Mouse (Mus musculus) hindbrain, postnatal 0 days (tissue): Measurements from ENCODE around the gene Gm8978. TPM values are rescaled to one million over a fixed set of nuclear protein-coding genes. Genes with fewer than 3 reads are reported as not detected.
"Not testable (repeated sequence)": the region's sequence is repeated elsewhere in the genome, so short reads cannot be mapped to it uniquely, and the experiment has no call there.

Source experiments
- ATAC-seq: fragments of 200-750 bp; cut with Nextera tagmentation; 2 replicates; pipeline ENCODE4 v1.8.0; 2017; ENCODE audit warnings: mild to moderate bottlenecking, moderate TSS enrichment, moderate library complexity
- DNase-seq: peaks from one replicate; pipeline ENCODE4 v3.0.0-alpha.2; 2015; ENCODE audit warnings: low spot score
- H3K27ac ChIP-seq: fragments of 300-500 bp; sonication (generic); 2 replicates; pipeline ENCODE4 v1.5.1; 2014; ENCODE audit warnings: mild to moderate bottlenecking
- H3K27me3 ChIP-seq: fragments of 300-500 bp; sonication (generic); 2 replicates; pipeline ENCODE4 v1.6.1; 2014; ENCODE audit warnings: low read length, mixed read lengths; ENCODE audit not compliant: insufficient read depth
- H3K36me3 ChIP-seq: fragments of 300-500 bp; sonication (generic); 2 replicates; pipeline ENCODE4 v1.6.1; 2014; ENCODE audit warnings: low read length, mixed read lengths; ENCODE audit not compliant: insufficient read depth
- H3K4me1 ChIP-seq: fragments of 300-500 bp; sonication (generic); 2 replicates; pipeline ENCODE4 v1.6.1; 2014; ENCODE audit warnings: antibody characterized with exemption, low read length, mixed read lengths; ENCODE audit not compliant: insufficient read depth
- H3K4me2 ChIP-seq: fragments of 300-500 bp; sonication (generic); 2 replicates; pipeline ENCODE4 v1.6.1; 2014; ENCODE audit warnings: low read depth, mild to moderate bottlenecking, low read length, moderate library complexity, mixed read lengths
- H3K4me3 ChIP-seq: fragments of 300-500 bp; sonication (generic); 2 replicates; pipeline ENCODE4 v1.5.1; 2014; ENCODE audit warnings: low read length
- H3K9ac ChIP-seq: fragments of 300-500 bp; sonication (generic); replicated peaks from 2 replicates; pipeline ENCODE4 v1.6.1; 2014; ENCODE audit warnings: mild to moderate bottlenecking, low read length, moderate library complexity, mixed read lengths
- H3K9me3 ChIP-seq: fragments of 300-500 bp; sonication (generic); 2 replicates; pipeline ENCODE4 v1.6.1; 2016; ENCODE audit warnings: low read length, mixed read lengths
- WGBS: fragments of 180-500 bp; shearing (Covaris S2); extraction: QIAGEN DNeasy Blood & Tissue Kit; methylation state at CpG from one replicate; pipeline ENCODE4 v1.1.7; 2014; 5-methylcytosine and 5-hydroxymethylcytosine counted together
- microRNA-seq, 2 experiments: library from miRNA; unstranded; fragments of <30 nt; microRNA quantifications; one replicate each; pipeline ENCODE4; 2016
- polyA plus RNA-seq: library from polyadenylated mRNA; unstranded; fragments of >200 nt; fragmentation: Nextera tagmentation; extraction: Ambion mirVana; gene quantifications from 2 replicates; pipeline ENCODE4 v1.2.1, GENCODE M21; 2015
- total RNA-seq: library from RNA; depleted of rRNA; stranded (reverse); fragments of >200 nt; gene quantifications from 2 replicates; pipeline ENCODE4 v1.2.3, GENCODE M21; 2014; rRNA removed

The Gm8978 gene
- total RNA-seq (not detected in 2 replicates), polyA plus RNA-seq (not detected in 2 replicates)

DNA sequence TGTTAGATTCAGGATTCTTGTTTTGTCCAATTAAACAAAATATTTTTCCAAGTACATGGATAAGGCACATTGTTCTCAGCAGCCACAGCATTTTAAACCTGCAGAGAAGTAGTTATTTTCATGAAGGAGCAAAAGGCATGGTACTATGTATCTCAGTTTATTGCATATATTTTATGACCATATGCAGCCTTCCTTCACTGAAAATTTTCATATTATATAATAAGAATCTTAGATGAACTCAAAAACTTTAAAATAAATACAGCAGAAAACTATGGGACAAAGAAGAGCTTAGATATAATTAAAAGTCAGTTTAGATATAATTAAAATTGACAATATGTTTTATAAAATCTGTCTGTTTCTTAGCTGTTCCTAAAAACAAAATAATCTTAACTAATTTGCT, at the start of gene Gm8978:
TSS of gene Gm8978 (minus strand) at position 101 of the 400 bp plus-strand sequence.
- H3K9ac ChIP-seq, ATAC-seq, DNase-seq, H3K27me3 ChIP-seq, H3K36me3 ChIP-seq, H3K4me3 ChIP-seq, H3K27ac ChIP-seq, H3K4me2 ChIP-seq, H3K4me1 ChIP-seq, H3K9me3 ChIP-seq: not testable (repeated sequence)

- not testable (repeated sequence) for H3K9me3 ChIP-seq, H3K36me3 ChIP-seq, H3K4me1 ChIP-seq, H3K27ac ChIP-seq, H3K27me3 ChIP-seq
- ATAC-seq (peak; percentile 99), DNase-seq (peak; percentile 79)
- H3K4me3 ChIP-seq: peak overlapping the region; percentile 36
- WGBS: 4% methylated on average over 9 of the region's 38 CpGs
- H3K4me2 ChIP-seq: peak overlapping the region; percentile 49
- peak overlapping the region; percentile 46 for H3K9ac ChIP-seq
Measured at GRCm38 (mm10) chr19:33589626-33590302, 35.3 kb downstream of the Gm8978 start.

GRCm38 (mm10) chr19:33568551-33568950, 56.5 kb downstream of the Gm8978 start:
- H3K27ac ChIP-seq, H3K4me1 ChIP-seq, H3K27me3 ChIP-seq, H3K9me3 ChIP-seq, H3K9ac ChIP-seq, DNase-seq, H3K36me3 ChIP-seq, H3K4me2 ChIP-seq, ATAC-seq, H3K4me3 ChIP-seq: not testable (repeated sequence)
- 84% methylated on average over 5 of the region's 5 CpGs for WGBS

Small RNAs within 50 kb of the gene (microRNA-seq; reads per million reads assigned to microRNA genes)
- 0 reads per million in 2 experiments for gene Gm27440

Other genes with a start within 250 kb of the Gm8978 start
- gene Rnls, start 233.0 kb downstream of the Gm8978 start, total RNA-seq: 0.43 and 3.3 TPM in 2 replicates
- 9.8 and 12.3 TPM in 2 replicates for gene Rnls, start 233.0 kb downstream of the Gm8978 start, polyA plus RNA-seq
- not detected in 2 replicates for gene Lipo4, start 107.5 kb downstream of the Gm8978 start, total RNA-seq
- gene Lipo4, start 107.5 kb downstream of the Gm8978 start, polyA plus RNA-seq: not detected in 2 replicates
- gene Lipo2, start 126.1 kb upstream of the Gm8978 start, total RNA-seq: 0.11 and 0.26 TPM in 2 replicates
- gene Lipo2, start 126.1 kb upstream of the Gm8978 start, polyA plus RNA-seq: 0.70 and 1.3 TPM in 2 replicates
- 9.1 and 10.5 TPM in 2 replicates for gene Lipo3, start 136.7 kb upstream of the Gm8978 start, total RNA-seq
- gene Lipo3, start 136.7 kb upstream of the Gm8978 start, polyA plus RNA-seq: 13.0 and 13.7 TPM in 2 replicates
- not detected in 2 replicates for gene Lipo1, start 162.2 kb upstream of the Gm8978 start, total RNA-seq
- not detected in 2 replicates for gene Lipo1, start 162.2 kb upstream of the Gm8978 start, polyA plus RNA-seq